Mouse (Mus musculus): ENCODE data around the gene Pgbd5. TPM values are rescaled to one million over a fixed set of nuclear protein-coding genes. Genes with fewer than 3 reads are reported as not detected.

The Pgbd5 gene
- total and polyA plus RNA-seq, 3 experiments = 0.43 to 0.98 (median 0.55) TPM

DNA sequence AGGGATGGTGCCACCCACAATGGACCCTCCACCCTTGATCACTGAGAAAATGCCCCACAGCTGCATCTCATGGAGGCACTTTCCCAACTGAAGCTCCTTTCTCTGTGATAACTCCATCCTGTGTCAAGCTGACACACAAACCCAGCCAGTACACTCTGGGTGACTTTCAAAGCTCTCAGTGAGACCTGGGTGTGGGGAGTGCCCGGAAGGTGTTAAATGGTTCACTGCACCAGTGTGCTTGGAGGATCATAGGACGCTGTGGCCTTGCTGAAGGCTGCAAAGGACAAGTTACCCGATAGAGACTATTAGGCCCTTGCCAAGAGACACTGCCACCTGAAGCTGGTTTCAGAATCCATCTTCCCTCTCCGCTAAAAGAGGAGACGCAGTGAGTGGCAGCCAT lies 36.2 kb upstream of the Pgbd5 start:
- intact Hi-C loops (cut with DNase I) = no loop called here
- WGBS = 76% methylated on average over 5 of the region's 5 CpGs

DNA sequence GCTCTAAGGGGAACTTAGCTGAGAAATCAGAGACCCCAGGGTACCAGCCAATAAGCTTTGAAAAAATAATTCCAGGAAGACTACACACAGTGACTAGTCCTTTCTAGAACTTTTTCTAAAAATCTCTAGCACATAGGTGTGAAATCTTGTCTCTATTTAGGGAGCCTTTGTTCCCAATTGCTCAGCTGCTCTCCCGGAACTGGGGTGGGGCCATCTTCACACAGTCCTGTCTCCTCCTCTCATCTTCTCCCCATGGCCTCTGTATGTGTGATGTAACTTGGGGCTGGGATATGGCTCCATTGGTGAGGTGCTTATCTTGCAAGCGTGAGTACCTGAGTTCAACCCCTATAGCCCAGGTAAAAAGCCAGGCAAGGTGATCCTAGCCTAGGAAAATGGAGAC lies 25.2 kb upstream of the Pgbd5 start:
- no peak for DNase-seq
- H3K27ac ChIP-seq = no peak overlapping the region
- no peaks in the 10 kb centered on the region for H3K79me2 ChIP-seq (replicated peaks; ENCODE audit: control insufficient read depth, insufficient read depth, low read length)
- no peaks in the 10 kb centered on the region; the same call in 1 of the 2 replicates for H3K27me3 ChIP-seq (ENCODE audit: control insufficient read depth, insufficient read depth, low read length)
- no peak overlapping the region for H3K4me3 ChIP-seq
- H3K4me1 ChIP-seq (ENCODE audit: control insufficient read depth, insufficient read depth, low read length) = no peaks in the 10 kb centered on the region
- WGBS = 67% methylated on average over 2 of the region's 2 CpGs
- intact Hi-C loops (cut with DNase I) = no loop called here
- no peak for TF ChIP-seq EP300 (IDR thresholded peaks at IDR 0.05; ENCODE audit: insufficient read depth, low read depth, low read length)
- TF ChIP-seq CTCF (IDR thresholded peaks at IDR 0.05) = no peak
- TF ChIP-seq POLR2A (IDR thresholded peaks at IDR 0.05; ENCODE audit: insufficient read depth, low read depth, low read length) = no peak
- H3K9ac ChIP-seq (ENCODE audit: low read depth, low read length) = no peak overlapping the region
- H3K36me3 ChIP-seq (ENCODE audit: control insufficient read depth, insufficient read depth, low read length) = no peaks in the 10 kb centered on the region

More for the DNA sequence above, 36.2 kb upstream of the Pgbd5 start:
- no peak overlapping the region for H3K4me3 ChIP-seq
- H3K36me3 ChIP-seq (ENCODE audit: control insufficient read depth, insufficient read depth, low read length) = no peaks in the 10 kb centered on the region
- no peaks in the 10 kb centered on the region for H3K4me1 ChIP-seq (ENCODE audit: control insufficient read depth, insufficient read depth, low read length)
- H3K27ac ChIP-seq = no peak overlapping the region
- no peaks in the 10 kb centered on the region for H3K27me3 ChIP-seq (ENCODE audit: control insufficient read depth, insufficient read depth, low read length)
- no peaks in the 10 kb centered on the region for H3K79me2 ChIP-seq (replicated peaks; ENCODE audit: control insufficient read depth, insufficient read depth, low read length)
- DNase-seq = no peak
- no peak for TF ChIP-seq POLR2A (IDR thresholded peaks at IDR 0.05; ENCODE audit: insufficient read depth, low read depth, low read length)
- no peak for TF ChIP-seq CTCF (IDR thresholded peaks at IDR 0.05)
- TF ChIP-seq EP300 (IDR thresholded peaks at IDR 0.05; ENCODE audit: insufficient read depth, low read depth, low read length) = no peak
- no peak overlapping the region for H3K9ac ChIP-seq (ENCODE audit: low read depth, low read length)

DNA sequence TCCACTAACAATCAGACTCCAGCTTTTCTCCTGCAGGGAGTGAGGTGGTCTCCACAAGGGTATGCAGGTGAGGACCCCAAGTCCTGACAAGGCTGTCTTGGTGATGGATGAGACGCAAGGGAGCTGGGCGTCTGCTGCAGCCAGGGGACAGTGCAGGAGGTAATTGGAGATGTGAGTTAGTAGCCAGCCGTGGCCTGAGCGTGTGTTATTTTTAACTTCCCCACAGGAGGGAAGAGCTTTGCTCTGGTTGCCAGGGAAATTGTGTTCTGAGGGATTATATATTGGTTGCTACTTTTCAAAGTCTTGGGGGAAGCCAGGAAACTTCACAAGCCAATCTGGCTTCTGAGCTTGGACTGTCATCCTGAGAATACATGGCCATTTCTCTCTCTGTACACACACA lies 23.7 kb upstream of the Pgbd5 start:
- Histone ChIP-seq H3K4me1 (ENCODE audit: control insufficient read depth, insufficient read depth, low read length) (no peaks in the 10 kb centered on the region), H3K27me3 (ENCODE audit: control insufficient read depth, insufficient read depth, low read length) (no peaks in the 10 kb centered on the region; the same call in 1 of the 2 replicates), H3K27ac (no peak overlapping the region), H3K36me3 (ENCODE audit: control insufficient read depth, insufficient read depth, low read length) (no peaks in the 10 kb centered on the region), H3K9ac (ENCODE audit: low read depth, low read length) (no peak overlapping the region), H3K79me2 (replicated peaks; ENCODE audit: control insufficient read depth, insufficient read depth, low read length) (no peaks in the 10 kb centered on the region), H3K4me3 (no peak overlapping the region)
- TF ChIP-seq EP300 (IDR thresholded peaks at IDR 0.05; ENCODE audit: insufficient read depth, low read depth, low read length) (no peak), POLR2A (IDR thresholded peaks at IDR 0.05; ENCODE audit: insufficient read depth, low read depth, low read length) (no peak), CTCF (IDR thresholded peaks at IDR 0.05) (no peak)
- intact Hi-C loops (cut with DNase I) = no loop called here
- no peak for DNase-seq
- 32% methylated on average over 4 of the region's 4 CpGs for WGBS

DNA sequence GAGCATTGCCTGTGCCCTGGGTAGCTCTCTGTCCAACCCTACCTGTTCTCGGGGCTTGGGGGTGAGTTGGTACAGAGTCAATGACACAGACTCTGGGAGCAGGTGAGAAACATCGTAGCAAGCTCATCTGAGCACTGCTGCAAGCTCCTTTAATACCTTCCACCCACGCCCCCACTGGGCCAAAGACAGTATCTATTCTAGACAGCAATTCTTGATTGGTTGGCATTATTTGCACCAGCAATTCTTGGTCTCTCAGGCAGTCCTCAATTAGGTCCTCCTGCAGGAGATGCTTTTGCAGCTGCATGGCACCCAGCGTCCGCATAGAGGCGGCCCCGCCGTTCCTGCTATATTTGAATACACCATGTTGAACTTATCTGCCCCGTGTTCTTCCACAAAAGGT lies 22.7 kb upstream of the Pgbd5 start:
- H3K9ac ChIP-seq (ENCODE audit: low read depth, low read length) = no peak overlapping the region
- no peaks in the 10 kb centered on the region for H3K79me2 ChIP-seq (replicated peaks; ENCODE audit: control insufficient read depth, insufficient read depth, low read length)
- TF ChIP-seq EP300 (IDR thresholded peaks at IDR 0.05; ENCODE audit: insufficient read depth, low read depth, low read length) (no peak), CTCF (IDR thresholded peaks at IDR 0.05) (no peak)
- H3K27me3 ChIP-seq (ENCODE audit: control insufficient read depth, insufficient read depth, low read length) = no peaks in the 10 kb centered on the region; the same call in 1 of the 2 replicates
- WGBS = 77% methylated on average over 9 of the region's 9 CpGs
- no peaks in the 10 kb centered on the region for H3K36me3 ChIP-seq (ENCODE audit: control insufficient read depth, insufficient read depth, low read length)
- no peaks in the 10 kb centered on the region for H3K4me1 ChIP-seq (ENCODE audit: control insufficient read depth, insufficient read depth, low read length)
- DNase-seq = no peak
- no peak overlapping the region for H3K4me3 ChIP-seq
- H3K27ac ChIP-seq = no peak overlapping the region
- intact Hi-C loops (cut with DNase I) = no loop called here

DNA sequence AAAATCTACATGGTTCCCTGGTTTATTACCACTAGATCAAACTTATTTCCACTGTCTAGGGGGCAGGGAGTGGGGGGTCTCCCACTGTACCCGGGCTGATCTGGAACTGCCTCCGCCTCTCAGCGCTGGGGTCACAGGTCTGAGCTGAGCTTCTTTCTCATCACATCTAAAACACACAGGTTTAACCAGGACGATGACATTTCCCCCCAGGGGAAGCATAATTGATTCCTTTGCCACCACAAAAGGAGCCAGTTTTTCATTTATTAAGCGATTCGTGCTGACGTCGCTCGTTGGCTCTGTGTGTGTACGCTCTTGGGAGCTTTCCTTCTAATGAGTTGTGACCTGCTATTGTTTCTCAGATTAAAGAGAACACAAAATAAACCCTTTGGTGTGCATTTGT lies 21.6 kb upstream of the Pgbd5 start:
- H3K4me1 ChIP-seq (ENCODE audit: control insufficient read depth, insufficient read depth, low read length) = no peaks in the 10 kb centered on the region
- 76% methylated on average over 10 of the region's 10 CpGs for WGBS
- TF ChIP-seq POLR2A (IDR thresholded peaks at IDR 0.05; ENCODE audit: insufficient read depth, low read depth, low read length) (no peak), EP300 (IDR thresholded peaks at IDR 0.05; ENCODE audit: insufficient read depth, low read depth, low read length) (no peak), CTCF (IDR thresholded peaks at IDR 0.05) (no peak)
- intact Hi-C loops (cut with DNase I) = no loop called here
- H3K9ac ChIP-seq (ENCODE audit: low read depth, low read length) = no peak overlapping the region
- no peak overlapping the region for H3K4me3 ChIP-seq
- no peaks in the 10 kb centered on the region; the same call in 1 of the 2 replicates for H3K27me3 ChIP-seq (ENCODE audit: control insufficient read depth, insufficient read depth, low read length)
- no peak overlapping the region for H3K27ac ChIP-seq
- DNase-seq = no peak
- no peaks in the 10 kb centered on the region for H3K36me3 ChIP-seq (ENCODE audit: control insufficient read depth, insufficient read depth, low read length)
- no peaks in the 10 kb centered on the region for H3K79me2 ChIP-seq (replicated peaks; ENCODE audit: control insufficient read depth, insufficient read depth, low read length)

DNA sequence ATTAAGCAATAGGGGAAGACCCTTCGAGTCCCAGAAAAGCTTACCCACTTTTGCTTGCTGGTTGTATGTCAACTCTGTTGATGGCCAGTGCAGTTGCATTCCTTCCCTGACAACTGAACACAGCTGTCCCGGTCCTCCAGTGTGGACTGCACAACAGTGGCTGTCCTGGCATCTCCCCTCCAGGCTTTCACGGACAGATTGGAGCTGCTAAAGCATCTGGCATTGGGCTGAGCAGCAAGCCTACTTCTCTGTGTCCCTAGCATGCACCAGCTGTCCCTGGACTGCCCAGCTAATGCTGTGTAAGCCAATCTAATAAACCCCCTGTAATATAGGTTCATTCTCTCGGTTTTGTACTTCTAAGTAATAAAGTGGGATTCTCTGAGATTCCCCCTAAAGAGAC lies 21.2 kb upstream of the Pgbd5 start:
- Histone ChIP-seq H3K4me1 (ENCODE audit: control insufficient read depth, insufficient read depth, low read length) (no peaks in the 10 kb centered on the region), H3K4me3 (no peak overlapping the region), H3K9ac (ENCODE audit: low read depth, low read length) (no peak overlapping the region), H3K79me2 (replicated peaks; ENCODE audit: control insufficient read depth, insufficient read depth, low read length) (no peaks in the 10 kb centered on the region), H3K27me3 (ENCODE audit: control insufficient read depth, insufficient read depth, low read length) (no peaks in the 10 kb centered on the region; the same call in 1 of the 2 replicates), H3K36me3 (ENCODE audit: control insufficient read depth, insufficient read depth, low read length) (no peaks in the 10 kb centered on the region), H3K27ac (no peak overlapping the region)
- intact Hi-C loops (cut with DNase I) = no loop called here
- DNase-seq = no peak
- TF ChIP-seq POLR2A (IDR thresholded peaks at IDR 0.05; ENCODE audit: insufficient read depth, low read depth, low read length) (no peak), EP300 (IDR thresholded peaks at IDR 0.05; ENCODE audit: insufficient read depth, low read depth, low read length) (no peak), CTCF (IDR thresholded peaks at IDR 0.05) (no peak)
- 55% methylated on average over 4 of the region's 4 CpGs for WGBS
